Mouse (Mus musculus): ENCODE measurements around the gene Arhgef6.

Arhgef6 gene

GRCm38 (mm10) chrX:57187301-57187700 is 151.2 kb downstream of the Arhgef6 start:
- DNase-seq: no peak

GRCm38 (mm10) chrX:57183359-57183758 is 155.2 kb downstream of the Arhgef6 start:
- no peak for DNase-seq

GRCm38 (mm10) chrX:57182470-57182869 is 156.1 kb downstream of the Arhgef6 start:
- no peak for DNase-seq
